Mouse (Mus musculus): ENCODE measurements around the gene Cdh6.

Gene Cdh6

GRCm38 (mm10) chr15:13057302-13057701 is 116.2 kb downstream of the Cdh6 start:
- no peak for DNase-seq

GRCm38 (mm10) chr15:13047910-13048309 is 125.6 kb downstream of the Cdh6 start:
- no peak for DNase-seq

GRCm38 (mm10) chr15:13034436-13034835 is 139.0 kb downstream of the Cdh6 start:
- no peak for DNase-seq

GRCm38 (mm10) chr15:13030641-13031040 is 142.8 kb downstream of the Cdh6 start:
- DNase-seq = no peak

GRCm38 (mm10) chr15:13027513-13027912 is 146.0 kb downstream of the Cdh6 start:
- no peak for DNase-seq

GRCm38 (mm10) chr15:13016756-13017357 is 156.6 kb downstream of the Cdh6 start:
- no peak for DNase-seq

- DNase-seq = no peak
These were observed 164.7 kb downstream of the Cdh6 start for GRCm38 (mm10) chr15:13008803-13009202.

- no peak for DNase-seq
These were observed 167.5 kb downstream of the Cdh6 start for GRCm38 (mm10) chr15:13005934-13006333.

GRCm38 (mm10) chr15:13001549-13001948 is 171.9 kb downstream of the Cdh6 start:
- no peak for DNase-seq

- no peak for DNase-seq
These were observed 178.7 kb downstream of the Cdh6 start for GRCm38 (mm10) chr15:12994563-12995359.

All from kidney, postnatal 4 days (tissue).